Mouse (Mus musculus): ENCODE measurements around the gene 1700029J07Rik.
A peak's percentile ranks its signal among the peaks of the same experiment; 100 is the strongest.

1700029J07Rik gene

DNA sequence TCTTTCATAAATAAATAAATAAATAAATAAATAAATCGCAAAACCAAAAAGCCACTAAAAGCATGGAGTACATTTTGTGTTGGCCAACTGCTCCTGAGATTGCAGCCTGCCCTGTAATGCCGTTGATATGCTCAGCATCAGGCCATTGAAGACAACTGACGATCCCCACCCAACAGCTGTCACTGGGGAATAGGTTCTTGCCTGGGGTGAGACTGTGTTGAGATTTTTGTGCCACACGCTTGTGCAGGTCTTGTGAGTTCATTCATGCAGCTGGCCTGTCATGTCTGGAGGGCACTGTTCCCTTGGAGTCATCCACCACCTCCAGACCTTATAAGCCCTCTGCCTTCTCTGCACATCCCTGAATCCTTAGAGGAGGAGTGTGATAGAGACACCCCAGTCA is 28.8 kb downstream of the 1700029J07Rik start:
- no peak for DNase-seq

GRCm38 (mm10) chr8:45936986-45937385 is 38.1 kb downstream of the 1700029J07Rik start:
- DNase-seq = no peak

GRCm38 (mm10) chr8:45934582-45935014 is 40.5 kb downstream of the 1700029J07Rik start, which contains the start of gene Ccdc110:
TSS of gene Ccdc110 (plus strand) at chr8:45934619.
- peak; percentile 98 to 99 for DNase-seq

DNA sequence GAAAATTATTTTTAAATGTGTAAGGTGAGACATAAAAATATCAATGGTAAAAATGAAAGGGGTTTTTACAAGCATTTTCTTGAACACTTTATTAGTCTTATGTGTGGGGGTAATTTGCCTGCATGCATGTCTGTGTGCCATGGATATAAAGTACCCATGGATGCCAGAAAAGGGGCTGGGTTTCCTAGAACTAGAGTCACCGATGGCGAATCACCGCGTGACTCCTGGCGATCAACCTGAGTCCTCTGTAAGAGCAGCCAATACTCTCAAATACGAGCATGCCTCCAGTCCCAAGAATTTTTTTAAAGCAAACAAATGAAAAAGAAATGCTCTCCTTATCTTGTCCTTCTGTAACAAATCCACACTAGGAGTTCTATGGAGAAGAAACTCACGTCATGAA is 52.9 kb downstream of the 1700029J07Rik start:
- no peak for DNase-seq

GRCm38 (mm10) chr8:45920392-45920791 is 54.7 kb downstream of the 1700029J07Rik start:
- DNase-seq = no peak

- no peak for DNase-seq
Observed at GRCm38 (mm10) chr8:45918891-45919290, 56.2 kb downstream of the 1700029J07Rik start.

GRCm38 (mm10) chr8:45917040-45917679 is 57.9 kb downstream of the 1700029J07Rik start:
- DNase-seq = peak; percentile 31 to 50

GRCm38 (mm10) chr8:45916496-45916895 is 58.6 kb downstream of the 1700029J07Rik start:
- DNase-seq = no peak

DNA sequence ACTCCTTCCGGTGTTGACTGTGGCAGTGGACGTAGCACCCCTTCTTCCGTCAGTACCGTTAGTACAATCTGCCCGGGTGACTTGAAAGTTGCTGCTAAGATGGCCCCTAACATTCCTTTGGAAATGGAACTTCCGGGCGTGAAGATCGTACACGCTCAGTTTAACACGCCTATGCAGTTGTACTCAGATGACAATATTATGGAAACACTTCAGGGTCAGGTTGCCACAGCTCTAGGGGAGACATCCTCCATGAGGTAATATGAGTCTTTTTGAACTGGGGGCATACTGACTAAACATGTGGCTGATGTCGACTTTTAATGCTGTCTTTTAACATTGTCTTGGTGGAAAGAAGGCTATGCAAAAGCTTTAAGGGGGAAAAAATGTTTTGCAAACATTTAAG is 61.3 kb downstream of the 1700029J07Rik start:
- peak in 1 of 2 experiments; percentile 46 for DNase-seq

DNA sequence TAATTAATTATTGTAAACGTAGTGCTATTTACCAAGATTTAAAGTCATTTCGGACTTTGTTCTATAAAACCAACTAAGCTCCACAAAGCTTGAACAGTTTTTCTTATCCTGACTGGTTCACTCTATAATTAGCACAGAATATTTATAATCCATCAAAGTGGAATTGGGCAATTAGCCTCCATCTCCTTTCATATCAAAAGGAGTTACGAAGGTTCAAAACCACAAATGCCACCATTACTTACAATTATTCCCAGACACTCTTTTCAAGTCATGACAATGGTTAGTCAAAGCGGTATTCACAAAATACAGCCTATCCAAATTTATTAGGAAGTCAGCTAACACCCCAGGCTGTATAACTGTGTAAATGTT is 68.8 kb downstream of the 1700029J07Rik start:
- DNase-seq = no peak

DNA sequence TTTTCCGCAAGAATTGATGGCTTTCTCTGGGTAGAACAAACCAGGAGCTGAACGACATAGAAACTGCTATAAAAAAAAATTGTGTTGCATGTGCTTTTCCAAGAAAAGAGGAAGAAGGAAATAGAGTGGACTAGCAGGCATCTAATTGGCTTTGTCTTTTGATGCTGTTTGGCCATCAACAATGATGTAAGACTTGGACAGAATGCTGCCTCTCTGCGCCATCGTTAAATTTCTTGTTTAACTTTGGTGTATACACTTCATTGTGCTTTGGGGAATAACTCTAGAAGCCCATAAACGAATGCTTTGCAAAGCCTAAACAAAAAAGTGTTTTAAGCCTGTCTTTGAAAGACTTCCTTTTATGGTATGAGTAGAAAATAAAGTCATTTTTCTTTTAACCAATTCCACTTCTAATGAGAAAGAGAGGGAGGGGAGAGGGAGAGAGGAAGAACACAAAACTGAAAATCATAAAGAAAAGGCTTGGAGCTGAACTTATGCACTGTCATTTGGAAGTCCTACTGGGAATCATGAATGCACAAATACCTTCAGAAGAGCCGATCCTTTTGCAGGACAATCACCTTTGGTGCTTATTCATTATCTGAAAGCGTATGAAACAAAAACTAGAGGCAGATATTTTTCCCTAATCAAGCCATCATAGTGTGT is 69.3 kb downstream of the 1700029J07Rik start:
- no peak for DNase-seq

GRCm38 (mm10) chr8:45903659-45904058 is 71.4 kb downstream of the 1700029J07Rik start:
- no peak for DNase-seq
